Mouse (Mus musculus) adrenal gland, adult 8-10 months (tissue): ENCODE measurements around the gene Reg4. TPM values are rescaled to one million over a fixed set of nuclear protein-coding genes. Genes with fewer than 3 reads are reported as not detected.

Source experiments
- DNase-seq: peaks from one replicate; pipeline ENCODE4 v3.0.0; 2022
- total RNA-seq, 4 experiments: library from RNA; stranded (reverse); gene quantifications; 2 replicates each; pipeline ENCODE4 v1.2.4; 2022

Gene Reg4
- not detected for total RNA-seq

DNA sequence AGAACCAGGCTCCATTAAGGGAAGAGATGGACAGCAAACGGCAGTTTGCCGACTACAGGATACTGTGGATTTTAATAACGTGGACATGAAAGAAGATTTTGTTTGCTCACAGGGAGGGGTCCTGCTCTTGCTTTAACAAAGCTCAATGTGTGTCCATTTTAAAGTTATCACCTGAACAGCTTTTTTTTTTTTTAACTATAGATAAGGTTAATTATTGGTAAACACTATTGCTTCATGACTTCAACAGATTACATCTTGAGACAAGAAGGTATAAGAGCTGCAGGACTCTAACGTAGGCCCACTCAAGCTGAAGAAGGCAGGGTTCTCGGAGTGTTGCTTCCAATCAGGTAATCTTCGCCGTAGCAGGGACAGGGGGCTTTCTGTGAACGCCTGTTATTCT is at the start of gene Reg4:
Gene Reg4 (plus strand): TSS at position 301 of the 400 bp plus-strand sequence.
- DNase-seq, result no peak

DNA sequence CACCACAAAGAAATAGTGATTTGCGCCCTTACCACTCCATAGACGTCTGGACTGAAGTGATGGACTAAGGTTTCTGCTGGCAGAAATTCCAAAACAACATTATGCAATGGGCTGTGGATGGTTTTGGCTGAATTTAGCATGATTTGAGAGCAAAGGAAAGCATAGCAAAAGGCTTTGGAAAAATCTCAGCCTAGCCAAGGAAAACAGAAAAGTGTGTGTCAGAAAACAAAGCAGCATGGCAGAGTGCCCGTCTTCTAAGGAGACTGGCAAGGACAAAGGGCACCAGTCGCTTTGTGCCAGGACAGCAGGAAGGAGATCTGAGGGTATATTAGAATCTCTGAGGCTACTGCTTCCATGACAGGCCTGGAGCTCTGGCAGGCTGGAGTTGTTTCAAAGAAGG is 43.6 kb upstream of the Reg4 start:
- peak; percentile 14 for DNase-seq

DNA sequence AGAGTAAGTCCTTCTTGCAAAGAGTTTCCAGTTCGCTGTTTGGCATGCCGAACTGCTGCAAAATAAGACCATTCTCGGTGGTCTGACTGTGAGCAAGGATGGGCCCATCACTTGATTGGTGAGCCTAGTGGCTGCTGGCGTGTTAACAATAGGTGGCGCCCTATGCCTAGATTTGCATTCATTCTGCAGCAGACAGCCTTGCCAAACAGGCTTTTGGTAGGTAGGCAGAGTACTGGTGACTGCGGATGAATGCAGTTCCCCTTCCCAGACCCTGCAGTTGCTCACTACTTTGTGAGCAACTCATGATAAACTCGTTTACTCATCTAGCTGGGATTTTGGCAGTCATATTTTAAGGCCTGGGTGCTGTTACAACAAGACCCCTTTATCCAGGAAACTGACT is 41.2 kb upstream of the Reg4 start:
- peak; percentile 3 for DNase-seq

DNA sequence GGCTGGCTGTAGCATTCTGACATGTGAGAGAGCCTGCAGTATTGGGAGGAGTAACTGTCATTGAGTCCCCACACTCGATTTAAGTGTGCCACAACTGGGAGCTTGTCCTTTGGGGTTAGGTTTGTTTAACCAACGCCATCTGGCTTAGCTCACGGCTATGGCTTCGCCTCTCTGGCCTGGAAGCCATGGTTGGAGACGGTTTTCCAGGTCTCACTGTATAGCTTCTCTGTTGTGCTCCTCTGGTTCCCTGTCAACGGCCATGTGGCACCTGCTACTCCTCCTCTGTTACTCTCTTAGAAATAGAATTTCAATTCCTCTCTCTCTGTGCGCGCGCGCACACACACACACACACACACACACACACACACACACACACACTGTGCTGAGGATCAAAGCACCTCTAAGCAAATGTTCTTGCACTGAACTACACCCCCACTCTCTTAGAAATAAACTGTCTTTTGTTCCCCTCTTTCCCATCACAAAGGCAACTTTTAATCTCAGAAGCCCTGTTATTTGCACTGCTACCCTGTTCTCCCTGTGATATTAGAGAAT is 36.7 kb upstream of the Reg4 start:
- DNase-seq, result no peak

DNA sequence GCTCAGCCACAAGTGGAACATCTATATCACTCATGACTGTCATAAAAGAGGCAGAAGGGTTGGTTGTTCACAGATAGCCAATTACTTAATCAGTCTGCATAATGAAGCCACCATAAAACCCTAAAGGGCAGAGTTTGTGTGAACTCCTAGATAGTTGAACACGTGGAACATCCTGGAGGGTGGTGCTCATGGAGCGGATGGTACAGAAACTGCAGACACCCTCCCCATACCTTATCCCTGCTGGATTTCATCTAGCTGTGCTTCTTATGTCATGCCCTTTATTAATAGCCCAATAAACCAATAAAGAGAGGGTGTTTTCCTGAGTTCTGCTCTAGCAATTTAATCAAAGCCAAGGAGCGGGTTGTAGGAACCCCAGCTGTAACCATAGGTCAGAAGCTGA is 34.2 kb upstream of the Reg4 start:
- no peak for DNase-seq

DNA sequence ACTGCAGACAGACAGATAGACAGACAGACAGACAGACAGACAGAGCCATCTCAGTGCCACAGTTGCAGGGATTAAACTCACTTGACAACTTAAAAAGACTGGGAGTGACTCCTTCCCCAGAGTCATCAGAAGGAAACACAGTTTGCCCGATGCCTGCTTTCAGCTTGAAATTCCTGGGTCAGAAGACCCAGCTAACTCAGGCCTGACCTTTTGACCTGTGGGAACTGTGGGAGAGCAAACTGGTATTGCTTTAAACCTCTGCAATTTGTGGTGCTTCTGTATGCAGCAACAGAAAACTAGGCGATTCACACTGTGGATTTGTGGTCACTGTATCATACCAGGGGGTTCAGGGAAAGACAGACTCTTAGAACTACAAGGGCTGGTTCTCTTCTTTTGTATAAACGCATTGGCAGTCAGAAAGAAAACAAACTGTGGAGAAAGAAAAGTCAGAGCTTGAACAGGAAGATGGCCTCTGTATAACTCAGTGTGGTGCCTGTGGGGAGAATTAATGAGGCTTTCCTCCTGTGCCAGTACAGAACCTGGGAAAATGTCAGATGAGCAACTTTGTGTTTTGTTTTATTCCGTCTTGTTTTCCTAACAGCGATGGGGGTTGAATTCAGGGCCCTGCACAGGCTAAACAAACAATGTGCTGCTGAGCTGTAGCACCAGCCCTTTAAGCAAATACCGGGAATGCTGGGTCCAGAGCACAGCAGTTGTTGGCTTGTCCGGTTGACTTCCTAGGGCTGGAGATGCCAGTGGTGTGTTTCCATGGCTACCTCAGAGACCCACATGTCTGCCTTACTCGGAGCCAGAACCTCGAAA is 24.0 kb upstream of the Reg4 start:
- no peak for DNase-seq

DNA sequence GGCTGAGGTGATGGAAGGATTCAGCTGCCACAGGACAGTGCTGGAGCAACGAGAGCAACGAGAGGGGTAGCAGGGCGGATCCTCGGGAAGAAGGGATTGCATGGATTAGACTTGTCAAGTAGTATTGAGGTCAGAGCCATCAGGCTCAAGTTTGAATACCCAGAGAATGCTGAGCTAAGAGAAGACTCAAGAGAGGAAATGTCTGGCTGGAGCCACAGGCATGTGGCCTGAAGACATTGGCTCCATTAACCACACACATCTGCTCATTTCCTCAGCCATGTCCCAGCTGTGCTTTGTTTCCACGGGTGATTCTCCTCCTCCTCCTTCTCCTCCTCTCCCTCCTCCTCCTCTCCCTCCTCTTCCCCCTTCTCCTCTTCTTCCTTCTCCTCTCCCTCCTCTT is 22.2 kb upstream of the Reg4 start:
- DNase-seq, result no peak

DNA sequence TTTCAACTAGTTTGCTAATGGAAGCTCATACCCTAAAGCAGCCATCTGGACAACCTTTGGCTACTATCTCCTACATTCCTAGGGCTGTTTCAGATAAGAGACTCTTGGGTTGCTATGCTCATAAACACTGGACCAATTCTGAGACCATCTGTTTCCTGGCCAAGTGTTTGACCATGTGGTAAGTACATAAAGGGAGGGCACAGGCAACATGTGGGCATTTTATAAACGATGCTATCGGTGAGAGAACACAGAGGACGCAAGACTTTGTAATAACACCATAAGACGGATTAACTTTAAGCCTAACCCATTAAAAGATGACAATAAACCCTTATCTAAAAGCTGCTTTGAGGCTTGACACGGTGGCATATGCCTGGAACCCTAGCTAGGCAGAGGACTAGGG is 18.7 kb upstream of the Reg4 start:
- no peak for DNase-seq

DNA sequence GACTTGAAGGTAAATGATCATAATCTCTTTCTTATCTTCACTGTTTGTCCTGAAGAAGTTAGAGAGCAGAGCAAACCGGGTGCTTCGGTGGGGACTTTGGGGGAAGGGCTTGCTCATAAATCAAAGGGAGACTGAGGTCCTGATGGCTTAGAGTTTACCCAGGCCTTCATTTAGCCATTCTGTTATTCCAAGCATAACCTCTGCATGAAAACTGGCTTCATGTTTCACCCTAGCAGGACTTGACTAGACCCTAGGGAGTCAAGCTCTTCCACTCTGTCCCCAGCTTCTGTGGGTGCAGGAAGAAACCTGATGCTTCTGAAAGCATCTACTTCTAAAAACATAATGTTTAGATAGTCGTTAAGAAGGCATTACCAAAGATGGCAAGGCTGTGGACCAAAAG is 15.0 kb upstream of the Reg4 start:
- no peak for DNase-seq

DNA sequence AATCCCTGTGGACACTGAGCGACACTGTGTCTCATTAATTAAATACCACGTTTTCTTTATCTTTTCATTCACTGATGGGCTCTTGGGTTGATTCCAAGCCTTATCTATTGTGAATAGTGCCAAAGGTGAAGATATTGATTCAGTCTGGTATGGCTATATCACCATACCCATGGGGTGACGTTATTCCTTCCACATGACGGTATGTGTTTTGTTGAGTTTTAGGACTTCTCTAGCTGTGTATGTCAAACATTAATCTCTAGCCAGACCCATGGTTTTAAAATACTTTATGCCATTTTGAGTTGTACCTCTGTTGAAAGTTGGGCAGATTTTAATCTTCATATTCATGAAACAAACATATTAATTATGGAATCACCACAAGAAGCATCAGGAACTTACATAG is 12.8 kb upstream of the Reg4 start:
- no peak for DNase-seq

DNA sequence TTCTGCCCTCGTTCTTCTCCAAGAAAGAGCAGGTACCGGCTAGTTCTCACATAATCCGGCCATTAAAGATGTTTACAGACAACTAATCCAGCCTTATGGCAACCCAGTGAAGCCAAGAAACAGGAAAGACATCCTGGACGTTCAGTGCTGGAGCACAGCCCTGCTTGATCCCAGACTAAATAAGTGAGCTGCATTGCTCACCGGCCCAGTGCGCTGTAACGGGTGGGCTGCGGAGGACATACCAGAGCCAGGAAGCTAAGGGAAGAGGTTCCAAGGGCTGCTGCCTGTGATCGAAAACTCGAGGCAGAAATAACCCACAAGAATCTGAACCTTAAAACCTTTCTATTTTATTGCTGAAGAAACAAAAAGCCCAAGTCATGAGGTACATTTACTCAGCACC is 11.1 kb upstream of the Reg4 start:
- DNase-seq, result no peak

DNA sequence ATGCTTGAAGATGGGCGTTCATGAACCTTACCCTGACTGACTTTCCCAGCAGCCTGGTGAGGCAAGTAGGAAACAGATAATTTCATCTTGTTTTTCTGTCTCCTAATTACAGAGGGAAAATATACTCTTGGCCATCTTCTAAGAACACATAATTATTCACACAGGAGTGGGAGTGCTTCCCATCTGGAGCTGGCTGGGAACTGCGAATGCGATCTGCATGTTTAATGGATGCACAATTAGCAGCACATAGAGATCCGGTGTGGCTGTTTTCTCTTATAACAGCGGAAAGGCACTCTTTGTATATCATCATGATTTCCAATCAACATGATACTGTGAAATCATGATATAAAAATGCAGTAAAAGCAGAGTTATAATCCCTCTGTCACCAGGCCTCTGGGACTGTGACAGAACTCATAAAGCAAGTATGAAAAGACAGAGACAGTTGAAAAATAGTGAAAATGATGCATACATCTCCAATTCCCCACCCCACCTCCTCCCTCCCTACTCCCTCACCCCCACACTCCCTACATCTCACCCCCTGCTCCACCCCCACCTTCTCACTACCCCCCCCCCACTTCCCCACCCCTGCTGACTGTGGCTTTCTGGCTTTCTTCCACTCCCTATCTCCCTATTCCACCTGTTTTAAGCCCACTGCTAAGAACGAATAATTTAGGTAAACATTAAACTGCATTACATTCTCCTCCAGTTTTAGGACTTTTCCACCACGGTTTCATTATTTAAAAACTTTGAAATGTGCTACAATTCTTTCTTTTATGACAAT is 10.5 kb upstream of the Reg4 start:
- no peak for DNase-seq

DNA sequence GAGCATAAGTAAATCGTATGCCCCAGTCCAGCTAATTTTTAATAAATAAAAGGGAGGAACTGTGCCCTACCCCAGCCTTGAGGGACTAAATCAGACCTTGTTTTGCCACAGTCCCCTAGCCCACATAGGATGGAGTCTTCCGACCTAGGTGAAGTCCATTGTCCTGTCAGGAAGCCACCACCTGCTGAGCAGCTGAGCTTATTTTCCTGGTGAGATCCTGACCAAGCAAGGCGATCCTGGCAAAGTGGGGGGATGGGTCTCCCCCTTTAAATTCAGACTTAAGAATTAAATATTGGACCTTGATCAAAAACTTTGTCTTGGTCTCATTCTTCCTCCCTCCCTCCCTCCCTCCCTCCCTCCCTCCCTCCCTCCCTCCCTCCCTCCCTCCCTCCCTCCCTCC is 5.7 kb upstream of the Reg4 start:
- no peak for DNase-seq

DNA sequence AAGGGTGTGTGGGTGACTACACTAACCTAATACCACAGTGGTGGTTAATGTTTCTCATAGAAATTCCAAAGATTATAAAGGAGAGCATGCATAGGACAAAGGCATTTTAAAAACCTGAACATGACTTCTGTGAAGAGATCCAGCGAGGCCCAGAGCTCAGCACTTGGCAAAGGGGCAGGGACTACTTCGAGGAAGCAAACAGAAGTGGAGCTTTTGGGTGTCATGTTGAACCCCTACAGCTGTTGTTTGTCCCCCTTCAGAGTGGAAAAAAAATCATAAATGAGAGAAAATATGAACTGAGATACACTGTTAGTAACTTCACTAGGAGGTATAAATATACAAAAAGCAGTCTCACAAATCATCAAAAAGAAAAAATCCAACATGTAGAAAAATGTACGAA is 1.3 kb downstream of the Reg4 start:
- no peak for DNase-seq

DNA sequence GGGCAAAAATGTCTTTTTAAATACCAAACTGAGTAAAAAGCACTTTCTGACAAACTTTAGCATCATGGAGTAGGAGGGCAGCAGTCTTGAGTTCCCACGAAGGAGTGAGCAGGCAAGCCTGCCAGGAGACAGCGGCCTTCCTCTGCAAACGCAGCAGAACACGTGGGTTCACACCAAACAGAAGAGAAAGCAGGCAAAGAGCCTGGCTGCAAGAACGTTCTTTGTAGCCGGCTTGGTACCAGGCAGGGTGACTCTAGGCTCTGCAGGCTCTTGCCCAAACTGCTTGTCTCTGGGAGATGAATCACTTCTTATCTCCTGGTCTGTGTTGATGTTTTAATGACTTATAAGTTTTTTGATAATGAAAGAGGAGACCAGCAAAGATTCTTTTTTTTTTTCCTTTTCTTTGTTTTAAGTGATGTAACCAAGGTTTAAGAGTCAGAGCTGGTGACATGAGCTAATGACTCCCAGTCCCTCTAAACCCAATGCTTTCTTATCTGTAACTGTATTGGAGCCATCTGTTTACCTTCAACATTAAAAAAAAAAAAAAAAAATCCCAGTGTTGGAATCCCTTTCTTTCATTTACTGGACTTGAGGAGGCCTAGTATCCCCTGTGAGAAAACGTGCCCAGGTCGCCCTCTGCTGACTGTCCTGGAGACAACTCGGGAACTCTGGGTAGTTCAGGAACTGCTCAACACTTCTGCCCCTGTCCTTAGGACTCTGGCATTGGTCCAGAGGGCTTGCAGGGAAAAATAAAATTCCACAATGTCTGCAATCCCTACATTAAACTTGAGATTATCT is 2.0 kb downstream of the Reg4 start:
- DNase-seq, result peak; percentile 47

DNA sequence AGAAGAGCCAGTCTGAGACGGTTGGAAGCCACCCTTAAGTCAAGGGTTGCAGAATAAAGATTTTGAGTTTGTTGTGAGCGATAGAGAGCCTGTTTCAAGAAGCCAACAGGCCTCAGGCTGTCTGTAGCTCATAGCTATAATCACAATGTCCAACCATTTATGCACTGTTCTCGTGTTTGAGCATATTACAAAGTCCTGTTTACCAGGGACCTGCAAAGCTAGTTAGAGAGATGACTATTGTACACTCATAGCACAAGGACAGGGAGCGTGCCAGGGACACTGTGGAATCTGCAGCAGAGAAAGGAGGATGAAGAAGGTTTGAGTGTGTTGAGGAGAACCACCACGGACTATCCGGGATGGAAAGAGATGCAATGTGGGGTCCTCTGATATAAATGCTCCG is 3.0 kb downstream of the Reg4 start:
- DNase-seq, result no peak

DNA sequence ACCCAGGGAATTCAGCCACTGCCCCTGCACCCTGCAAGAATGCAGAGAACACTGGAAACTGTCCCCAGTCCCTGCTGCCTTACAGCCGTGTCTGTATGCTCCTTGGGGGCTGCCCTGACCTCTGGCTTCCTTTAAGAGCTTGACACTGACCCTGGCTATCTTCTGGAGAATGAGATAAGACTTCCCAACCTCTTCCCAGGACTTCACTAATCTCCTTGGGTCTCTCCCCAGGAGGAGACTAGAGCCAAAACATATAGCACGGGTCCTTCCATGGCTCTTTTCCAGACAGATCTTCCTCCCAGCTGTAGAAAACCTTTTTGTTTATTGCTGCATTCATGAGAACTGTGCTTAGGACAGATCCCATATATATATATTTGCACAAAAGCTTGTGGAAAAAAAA is 3.8 kb downstream of the Reg4 start:
- DNase-seq, result no peak

DNA sequence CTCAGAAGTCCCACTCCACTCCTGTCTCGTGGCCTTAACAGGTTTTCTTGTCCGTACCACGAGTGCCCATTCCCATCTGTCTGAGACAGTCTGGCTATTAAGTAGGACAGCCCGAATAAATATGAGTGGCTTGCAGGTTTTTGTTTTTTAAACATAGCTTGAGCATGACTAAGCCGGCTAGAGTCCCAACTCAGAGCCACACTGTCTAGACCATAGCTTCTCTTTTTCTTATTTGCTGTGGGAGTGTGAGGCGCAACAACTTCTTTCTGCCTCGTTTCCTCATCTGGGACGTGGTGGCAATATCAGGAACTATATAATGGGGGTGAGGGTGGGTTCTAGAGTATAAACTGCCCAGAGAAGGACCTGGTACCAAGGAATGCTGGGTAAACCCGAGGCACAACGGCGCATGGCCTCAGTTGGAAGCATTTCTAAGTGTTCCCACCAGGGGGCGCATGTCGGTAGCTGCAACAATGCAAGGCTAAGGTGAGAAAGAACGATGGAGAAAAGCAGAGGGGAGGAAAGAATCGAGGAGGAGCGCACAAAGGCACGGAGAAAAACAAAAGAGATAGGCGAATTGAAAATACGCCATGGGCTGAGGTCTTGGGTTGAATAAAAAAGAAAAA is 5.1 kb downstream of the Reg4 start:
- peak; percentile 35 for DNase-seq

DNA sequence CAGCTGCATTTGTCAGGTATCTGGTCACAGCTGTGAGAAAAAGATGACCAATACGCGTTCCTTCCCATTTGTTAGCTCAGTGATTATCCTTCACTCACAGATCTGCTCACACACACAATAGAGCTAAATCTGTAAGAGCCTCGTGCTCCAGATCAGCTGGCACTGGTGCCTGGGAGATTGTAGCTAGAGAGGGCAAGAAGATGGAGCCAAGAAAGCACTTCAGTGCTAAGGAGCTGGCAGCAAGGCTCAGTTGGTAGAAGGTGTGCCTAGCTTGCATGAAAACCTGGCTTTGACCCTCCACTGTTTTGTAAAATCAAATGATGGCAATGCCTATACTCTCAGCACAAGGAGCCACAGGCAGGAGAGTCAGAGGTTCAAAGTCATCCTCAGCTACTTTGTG is 5.8 kb downstream of the Reg4 start:
- no peak for DNase-seq

DNA sequence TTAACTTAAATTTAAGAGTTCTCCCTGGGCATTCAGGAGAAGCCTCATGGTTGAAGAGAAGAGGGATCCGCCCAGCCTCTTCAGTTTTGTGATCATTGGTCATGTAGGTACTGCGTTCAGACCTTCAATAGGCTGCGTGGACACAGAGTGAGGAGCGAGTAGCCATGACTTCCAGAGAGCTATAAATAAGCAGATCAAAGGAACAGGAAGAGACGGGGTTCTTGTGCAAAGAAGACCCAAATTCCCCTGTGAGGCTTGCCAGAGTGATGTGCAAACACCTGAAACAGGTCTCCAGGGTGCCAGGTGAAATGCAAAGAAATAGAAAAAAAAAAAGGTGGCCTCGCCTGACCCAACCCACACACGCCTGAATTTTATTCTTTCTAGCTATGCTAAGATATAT is 8.0 kb downstream of the Reg4 start:
- no peak for DNase-seq

DNA sequence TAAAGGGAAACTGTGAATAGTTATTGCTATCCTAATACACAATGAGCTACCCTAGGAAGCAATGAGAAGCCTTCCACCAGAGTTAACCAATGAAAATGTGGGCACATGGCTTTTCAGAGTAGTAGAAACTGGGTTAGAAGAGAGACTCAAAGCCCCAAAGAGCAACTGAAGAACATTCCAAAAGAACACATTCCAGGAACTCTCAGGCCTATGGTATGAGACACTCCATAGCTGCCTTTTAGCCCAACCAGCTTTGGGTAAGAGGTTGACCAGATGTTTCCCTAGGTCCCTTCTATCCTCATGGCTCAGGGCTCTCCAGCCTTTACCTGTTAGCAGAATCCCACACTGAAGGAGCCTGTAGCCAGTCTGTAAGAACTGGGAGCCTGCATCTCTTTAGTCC is 11.5 kb downstream of the Reg4 start:
- DNase-seq, result no peak

DNA sequence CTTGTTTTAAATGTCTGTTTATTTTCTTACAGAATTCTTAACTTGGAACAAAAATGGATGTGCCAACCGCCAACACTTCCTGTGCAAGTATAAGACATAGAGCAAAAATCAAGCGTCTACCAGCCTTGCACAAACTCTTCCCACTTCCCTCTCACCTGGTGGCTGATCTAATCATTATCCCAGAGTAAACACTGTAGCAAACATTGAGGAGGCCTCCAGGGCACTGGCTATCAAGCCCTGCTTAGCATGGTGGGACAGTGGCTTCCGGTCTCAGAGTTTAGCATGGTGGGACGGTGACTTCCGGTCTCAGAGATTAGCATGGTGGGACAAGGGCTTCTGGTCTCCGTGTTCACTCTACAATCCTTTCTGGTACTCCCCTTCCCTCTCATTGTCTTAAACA is 14.3 kb downstream of the Reg4 start:
- no peak for DNase-seq

DNA sequence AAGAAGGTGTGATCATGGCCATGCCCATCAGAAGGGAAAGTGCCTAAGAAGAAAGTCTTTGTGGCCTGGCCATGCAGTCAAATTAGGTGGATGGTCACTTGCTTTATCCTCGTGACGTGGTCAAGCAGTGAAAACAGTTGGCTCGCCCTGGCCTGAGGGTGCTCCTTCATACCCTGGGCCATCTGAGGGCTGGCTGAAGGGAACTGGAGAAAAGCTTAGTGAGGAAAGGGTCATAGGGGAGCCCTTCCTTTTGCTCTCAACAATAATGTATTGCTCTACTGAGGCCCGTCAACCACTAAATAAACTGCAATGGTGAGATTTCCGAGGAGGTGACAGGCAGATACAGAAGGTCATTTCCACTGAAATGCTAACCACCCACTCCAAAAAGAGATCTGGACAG is 15.3 kb downstream of the Reg4 start:
- no peak for DNase-seq
